Mouse (Mus musculus) spleen, postnatal 14 days (tissue): ENCODE data around the gene Ctnnd1.
A peak's percentile ranks its signal among the peaks of the same experiment; 100 is the strongest.

Experiments
- DNase-seq, 2 experiments: peaks; one replicate each; pipeline ENCODE4 v3.0.0; 2021 to 2022; ENCODE audit warnings: low spot score in 2 of 2

Gene Ctnnd1

GRCm38 (mm10) chr2:84647051-84647568 is 3.5 kb downstream of the Ctnnd1 start:
- no peak for DNase-seq

- no peak for DNase-seq
These were observed 4.4 kb downstream of the Ctnnd1 start for GRCm38 (mm10) chr2:84646138-84646537.

GRCm38 (mm10) chr2:84640833-84641232 is 9.7 kb downstream of the Ctnnd1 start:
- DNase-seq, result no peak

GRCm38 (mm10) chr2:84638428-84639220 is 11.9 kb downstream of the Ctnnd1 start:
- no peak for DNase-seq

- DNase-seq, result no peak
These were observed 13.0 kb downstream of the Ctnnd1 start for GRCm38 (mm10) chr2:84637452-84638165.

GRCm38 (mm10) chr2:84636231-84636741 is 14.3 kb downstream of the Ctnnd1 start:
- no peak for DNase-seq

- DNase-seq, result no peak
These were observed 15.0 kb downstream of the Ctnnd1 start for GRCm38 (mm10) chr2:84635611-84636010.

GRCm38 (mm10) chr2:84634934-84635482 is 15.6 kb downstream of the Ctnnd1 start:
- DNase-seq, result no peak

GRCm38 (mm10) chr2:84634006-84634405 is 16.6 kb downstream of the Ctnnd1 start:
- no peak for DNase-seq

- DNase-seq, result no peak
These were observed 17.6 kb downstream of the Ctnnd1 start for GRCm38 (mm10) chr2:84632999-84633398.

GRCm38 (mm10) chr2:84632001-84632400 is 18.6 kb downstream of the Ctnnd1 start:
- no peak for DNase-seq

- no peak for DNase-seq
These were observed 23.5 kb downstream of the Ctnnd1 start for GRCm38 (mm10) chr2:84627036-84627435.

- no peak for DNase-seq
These were observed 24.1 kb downstream of the Ctnnd1 start for GRCm38 (mm10) chr2:84626366-84626975.

- no peak for DNase-seq
These were observed 26.4 kb downstream of the Ctnnd1 start for GRCm38 (mm10) chr2:84624201-84624600.

GRCm38 (mm10) chr2:84623428-84624119 is 27.0 kb downstream of the Ctnnd1 start:
- no peak for DNase-seq

- DNase-seq, result no peak
These were observed 27.9 kb downstream of the Ctnnd1 start for GRCm38 (mm10) chr2:84622668-84623067.

GRCm38 (mm10) chr2:84619646-84620340 is 30.8 kb downstream of the Ctnnd1 start:
- no peak for DNase-seq

GRCm38 (mm10) chr2:84618914-84619313 is 31.7 kb downstream of the Ctnnd1 start:
- no peak for DNase-seq

GRCm38 (mm10) chr2:84617637-84618515 is 32.7 kb downstream of the Ctnnd1 start:
- peak in 1 of 2 experiments; percentile 20 for DNase-seq

- DNase-seq, result no peak
These were observed 37.8 kb downstream of the Ctnnd1 start for GRCm38 (mm10) chr2:84612764-84613163.
